Mouse (Mus musculus) lung, adult 2 months (tissue): Measurements from ENCODE around the gene Casq1. TPM values are rescaled to one million over a fixed set of nuclear protein-coding genes. Genes with fewer than 3 reads are reported as not detected.

Source experiments
- DNase-seq: peaks from one replicate; pipeline ENCODE4 v3.0.0; 2022
- H3K4me1 ChIP-seq: fragments of 200-500 bp; 2 replicates; pipeline ENCODE4 v1.6.1; 2011; ENCODE audit warnings: low read length; ENCODE audit not compliant: control insufficient read depth, insufficient read depth
- H3K4me3 ChIP-seq: fragments of 200-500 bp; replicated peaks from 2 replicates; pipeline ENCODE3; 2011; ENCODE audit warnings: low read depth, mild to moderate bottlenecking, control low read depth, low read length; ENCODE audit errors: extremely low read depth
- CTCF ChIP-seq: fragments of 200-500 bp; IDR thresholded peaks from 2 replicates; pipeline ENCODE4 v1.5.1; 2011; ENCODE audit warnings: mild to moderate bottlenecking, low read length, control low read depth; ENCODE audit not compliant: insufficient read depth
- POLR2A ChIP-seq: fragments of 200-500 bp; IDR thresholded peaks from 2 replicates; pipeline ENCODE4 v1.6.1; 2011; ENCODE audit warnings: low read depth, mild to moderate bottlenecking, control low read depth, low read length, borderline replicate concordance; ENCODE audit errors: extremely low read depth
- WGBS: fragments of 180-500 bp; shearing (Covaris S2); methylation state at CpG from one replicate; pipeline ENCODE4 v1.1.7; 2018; 5-methylcytosine and 5-hydroxymethylcytosine counted together
- polyA plus RNA-seq: library from polyadenylated mRNA; depleted of rRNA; stranded (reverse); fragments of >200 nt; gene quantifications from 2 replicates; pipeline ENCODE4 v1.2.3, GENCODE M21; 2012

Gene Casq1
- polyA plus RNA-seq, 1 experiment, result 49.0 TPM

GRCm38 (mm10) chr1:172229215-172229614 lies 9.5 kb upstream of the Casq1 start:
- no peak for DNase-seq
- 70% methylated on average over 1 of the region's 1 CpGs for WGBS
- Histone ChIP-seq H3K4me1 (no peaks in the 10 kb centered on the region), H3K4me3 (no peak overlapping the region)
- TF ChIP-seq POLR2A (no peak), CTCF (no peak)

- DNase-seq, result no peak
- 56% methylated on average over 2 of the region's 2 CpGs for WGBS
- no peak for TF ChIP-seq POLR2A
- no peak for TF ChIP-seq CTCF
- no peak overlapping the region for H3K4me3 ChIP-seq
- H3K4me1 ChIP-seq, result no peaks in the 10 kb centered on the region
These were observed 8.5 kb upstream of the Casq1 start for GRCm38 (mm10) chr1:172228209-172228608.

GRCm38 (mm10) chr1:172221297-172222063 lies 1.8 kb upstream of the Casq1 start:
- peaks cover 15% of the 10 kb centered on the region for H3K4me1 ChIP-seq
- 73% methylated on average over 11 of the region's 11 CpGs for WGBS
- H3K4me3 ChIP-seq, result no peak overlapping the region
- no peak for DNase-seq
- TF ChIP-seq POLR2A (no peak), CTCF (no peak)

- WGBS, result 26% methylated on average over 10 of the region's 10 CpGs
- peak; percentile 51 for DNase-seq
- H3K4me1 ChIP-seq, result peaks cover 15% of the 10 kb centered on the region
- no peak overlapping the region for H3K4me3 ChIP-seq
- TF ChIP-seq POLR2A, result peak; percentile 67; the same call in 1 of the 2 replicates
- no peak for TF ChIP-seq CTCF
These were observed 746 bp upstream of the Casq1 start for GRCm38 (mm10) chr1:172220414-172220813.

GRCm38 (mm10) chr1:172218164-172218910 lies 1.3 kb downstream of the Casq1 start:
- peaks cover 15% of the 10 kb centered on the region for H3K4me1 ChIP-seq
- H3K4me3 ChIP-seq, result no peak overlapping the region
- 60% methylated on average over 15 of the region's 15 CpGs for WGBS
- no peak for DNase-seq
- TF ChIP-seq CTCF, result no peak
- no peak for TF ChIP-seq POLR2A

- Histone ChIP-seq H3K4me1 (peaks cover 15% of the 10 kb centered on the region), H3K4me3 (peak overlapping the region; percentile 42)
- TF ChIP-seq CTCF (peak; percentile 89), POLR2A (no peak)
- DNase-seq, result peak; percentile 97
- WGBS, result 4% methylated on average over 5 of the region's 5 CpGs
These were observed 2.5 kb downstream of the Casq1 start for GRCm38 (mm10) chr1:172217148-172217547.

GRCm38 (mm10) chr1:172214748-172215147 lies 4.9 kb downstream of the Casq1 start:
- peaks cover 3% of the 10 kb centered on the region; the same call in 1 of the 2 replicates for H3K4me1 ChIP-seq
- no peak overlapping the region for H3K4me3 ChIP-seq
- WGBS, result 20% methylated on average over 3 of the region's 3 CpGs
- DNase-seq, result no peak
- TF ChIP-seq CTCF, result no peak
- TF ChIP-seq POLR2A, result no peak

GRCm38 (mm10) chr1:172213771-172214170 lies 5.9 kb downstream of the Casq1 start:
- TF ChIP-seq POLR2A, result no peak
- no peak for TF ChIP-seq CTCF
- H3K4me1 ChIP-seq, result peaks cover 3% of the 10 kb centered on the region; the same call in 1 of the 2 replicates
- H3K4me3 ChIP-seq, result no peak overlapping the region
- WGBS, result 48% methylated on average over 4 of the region's 4 CpGs
- no peak for DNase-seq

- no peak overlapping the region for H3K4me3 ChIP-seq
- peaks cover 3% of the 10 kb centered on the region; the same call in 1 of the 2 replicates for H3K4me1 ChIP-seq
- DNase-seq, result no peak
- TF ChIP-seq CTCF (no peak), POLR2A (no peak)
- WGBS, result 40% methylated on average over 5 of the region's 5 CpGs
These were observed 6.9 kb downstream of the Casq1 start for GRCm38 (mm10) chr1:172212776-172213175.
